ENCODE assay signal across 7 mouse cellular contexts in genomic region chr2:177000656-177001055, GRCm38 (mm10). TPM values are rescaled to one million over a fixed set of nuclear protein-coding genes. Genes with fewer than 3 reads are reported as not detected.
DNase-seq lines count a peak whose midpoint lies in the region; ATAC-seq and TF ChIP-seq lines count a peak whose summit lies in the region.
"Not testable (repeated sequence)": the region's sequence is repeated elsewhere in the genome, so short reads cannot be mapped to it uniquely, and the experiment has no call there.

Gm14419 (plus strand) TSS chr2:177000956.

- H3K4me3 ChIP-seq in embryonic facial prominence, embryonic 12.5 days; heart, embryonic 16.5 days (ENCODE audit: low read length); kidney, postnatal 0 days (replicated peaks; ENCODE audit: low read depth, low read length); lung, embryonic 16.5 days (ENCODE audit: low read length): not testable (repeated sequence)

- ATAC-seq in embryonic facial prominence, embryonic 12.5 days (ENCODE audit: insufficient number of reproducible peaks, insufficient read depth, low FRiP score, low TSS enrichment); heart, embryonic 16.5 days (replicated peaks; ENCODE audit: extremely low read depth, insufficient read depth, low FRiP score); kidney, postnatal 0 days (replicated peaks; ENCODE audit: low FRiP score, low read depth); lung, embryonic 16.5 days (ENCODE audit: low read depth): not testable (repeated sequence)

- no CpG with 5 or more reads among the region's 6 CpGs for WGBS in embryonic facial prominence, embryonic 12.5 days
- no CpG with 5 or more reads among the region's 6 CpGs for WGBS in heart, embryonic 16.5 days
- WGBS in kidney, postnatal 0 days: no CpG with 5 or more reads among the region's 6 CpGs
- no CpG with 5 or more reads among the region's 6 CpGs for WGBS in lung, embryonic 16.5 days

- H3K27ac ChIP-seq in embryonic facial prominence, embryonic 12.5 days; heart, embryonic 16.5 days (ENCODE audit: low read length); kidney, postnatal 0 days; lung, embryonic 16.5 days (ENCODE audit: low read length): not testable (repeated sequence)

- H3K9ac ChIP-seq in embryonic facial prominence, embryonic 12.5 days; heart, embryonic 16.5 days (ENCODE audit: low read length); kidney, postnatal 0 days (ENCODE audit: low read depth, low read length); lung, embryonic 16.5 days (ENCODE audit: low read length): not testable (repeated sequence)

- H3K4me1 ChIP-seq in embryonic facial prominence, embryonic 12.5 days; heart, embryonic 16.5 days (ENCODE audit: control insufficient read depth, insufficient read depth, low read length); kidney, postnatal 0 days (replicated peaks; ENCODE audit: insufficient read depth, low read length); lung, embryonic 16.5 days (replicated peaks; ENCODE audit: control insufficient read depth, insufficient read depth, low read length): not testable (repeated sequence)

- H3K36me3 ChIP-seq in embryonic facial prominence, embryonic 12.5 days; heart, embryonic 16.5 days (ENCODE audit: control insufficient read depth, insufficient read depth); kidney, postnatal 0 days (ENCODE audit: insufficient read depth, low read length); lung, embryonic 16.5 days (ENCODE audit: control insufficient read depth, insufficient read depth, low read length): not testable (repeated sequence)

- not testable (repeated sequence) for TF ChIP-seq CTCF in kidney, postnatal 0 days (IDR thresholded peaks at IDR 0.05; ENCODE audit: low read depth)

- H3K4me2 ChIP-seq in embryonic facial prominence, embryonic 12.5 days (replicated peaks); heart, embryonic 16.5 days (ENCODE audit: low read depth, low read length); kidney, postnatal 0 days (ENCODE audit: low read length); lung, embryonic 16.5 days (ENCODE audit: low read depth, low read length): not testable (repeated sequence)

- not testable (repeated sequence) for DNase-seq in adrenal gland, postnatal 10 days; gastrocnemius, postnatal 25 days; kidney, postnatal 0 days (ENCODE audit: low spot score); left cerebral cortex, adult 8-10 months (ENCODE audit: low spot score in 2 of 2)

- not testable (repeated sequence) for H3K27me3 ChIP-seq in embryonic facial prominence, embryonic 12.5 days; heart, embryonic 16.5 days (ENCODE audit: control insufficient read depth, insufficient read depth, low read length); kidney, postnatal 0 days (ENCODE audit: insufficient read depth, low read length); lung, embryonic 16.5 days (ENCODE audit: control insufficient read depth, insufficient read depth, low read depth, low read length)

- not testable (repeated sequence) for H3K9me3 ChIP-seq in embryonic facial prominence, embryonic 12.5 days; heart, embryonic 16.5 days (replicated peaks; ENCODE audit: control insufficient read depth, low read length); kidney, postnatal 0 days (replicated peaks; ENCODE audit: low read length); lung, embryonic 16.5 days (ENCODE audit: control insufficient read depth, low read length)

RNA-seq across cellular contexts. Expression of gene Gm14419, which starts in this region (rescaled TPM):
- 10 to 100 TPM; 29.5 to 32.9 TPM for total RNA-seq in adrenal gland, postnatal 10 days (2021)
- polyA plus RNA-seq in embryonic facial prominence, embryonic 12.5 days (2016; fragmentation: Nextera tagmentation; extraction: Ambion mirVana): 10.6 and 14.1 TPM in 2 replicates
- 10 to 100 TPM; 20.6 to 21.1 TPM for total RNA-seq in gastrocnemius, postnatal 25 days (2021)
- polyA plus RNA-seq in heart, embryonic 16.5 days (2015; fragmentation: Nextera tagmentation; extraction: Ambion mirVana): 9.0 and 11.2 TPM in 2 replicates
- polyA plus RNA-seq in kidney, postnatal 0 days (2015; fragmentation: Nextera tagmentation; extraction: Ambion mirVana): 9.9 and 12.7 TPM in 2 replicates
- total RNA-seq in left cerebral cortex, adult 8-10 months (2022): 10 to 100 TPM; 63.3 to 71.0 (median 66.7) TPM
- polyA plus RNA-seq in lung, embryonic 16.5 days (2015; fragmentation: Nextera tagmentation; extraction: Ambion mirVana): 13.3 and 15.7 TPM in 2 replicates
